Mouse (Mus musculus): ENCODE measurements around the gene Zfp740.
A peak's percentile ranks its signal among the peaks of the same experiment; 100 is the strongest.

The Zfp740 gene

DNA sequence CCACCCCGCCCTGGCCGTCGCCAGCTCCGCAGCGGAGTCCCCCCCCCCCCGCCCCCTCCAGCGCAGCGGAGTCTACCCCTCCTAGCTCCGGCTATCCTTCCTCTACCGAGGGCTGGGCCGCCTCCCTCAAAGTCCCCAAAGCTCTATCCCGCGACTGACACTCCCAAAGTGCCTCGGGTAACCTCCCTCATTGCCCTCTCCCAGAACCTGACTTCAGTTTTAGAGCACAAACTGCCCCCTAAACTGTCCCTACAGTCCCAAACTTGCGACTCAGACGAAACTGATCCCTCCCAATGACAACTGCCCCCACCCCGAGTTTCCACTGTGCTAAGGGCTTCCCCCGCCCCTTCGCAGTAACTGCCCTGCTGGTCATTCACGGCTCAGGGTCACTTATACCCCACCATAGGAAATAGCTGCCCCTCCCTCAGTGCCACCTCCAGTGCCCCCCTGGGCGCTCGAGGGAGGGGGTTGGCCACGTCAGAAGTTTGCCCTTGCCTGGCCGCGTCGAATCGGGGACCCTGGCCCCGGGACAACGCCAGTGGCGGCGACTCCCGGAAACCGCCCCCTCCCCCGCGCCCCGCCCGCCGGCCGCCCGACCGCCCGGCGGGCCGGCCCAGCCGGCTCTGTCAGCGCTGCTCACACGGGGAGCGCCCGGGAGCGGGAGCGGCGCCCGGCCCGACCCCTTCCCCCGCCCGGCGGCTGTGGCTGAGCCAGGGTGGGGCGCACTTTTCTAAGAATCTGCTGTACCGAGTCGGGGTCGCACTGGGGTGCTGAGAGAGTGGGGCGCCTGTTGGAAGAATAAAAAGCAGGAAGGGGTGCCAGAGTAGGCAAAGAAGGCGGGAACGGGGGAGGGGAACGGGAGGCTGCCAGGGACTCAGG lies 44.4 kb downstream of the Zfp740 start:
- Histone ChIP-seq H3K27me3 (ENCODE audit: insufficient read depth, low read length) (no peaks in the 10 kb centered on the region), H3K36me3 (ENCODE audit: insufficient read depth, low read length) (peaks cover 12% of the 10 kb centered on the region; the same call in 1 of the 2 replicates), H3K4me1 (replicated peaks; ENCODE audit: low read depth, low read length) (peaks cover 73% of the 10 kb centered on the region), H3K9me3 (ENCODE audit: low read length) (no peaks in the 10 kb centered on the region), H3K4me3 (replicated peaks; ENCODE audit: low read length) (peak overlapping the region; percentile 94)
- TF ChIP-seq NANOG (IDR thresholded peaks at IDR 0.05; ENCODE audit: borderline replicate concordance, low read length) (no peak), POU5F1 (IDR thresholded peaks at IDR 0.05; ENCODE audit: borderline replicate concordance, low read length) (no peak), CTCF (conservative IDR thresholded peaks at IDR 0.05; ENCODE audit: low read length) (no peak)

DNA sequence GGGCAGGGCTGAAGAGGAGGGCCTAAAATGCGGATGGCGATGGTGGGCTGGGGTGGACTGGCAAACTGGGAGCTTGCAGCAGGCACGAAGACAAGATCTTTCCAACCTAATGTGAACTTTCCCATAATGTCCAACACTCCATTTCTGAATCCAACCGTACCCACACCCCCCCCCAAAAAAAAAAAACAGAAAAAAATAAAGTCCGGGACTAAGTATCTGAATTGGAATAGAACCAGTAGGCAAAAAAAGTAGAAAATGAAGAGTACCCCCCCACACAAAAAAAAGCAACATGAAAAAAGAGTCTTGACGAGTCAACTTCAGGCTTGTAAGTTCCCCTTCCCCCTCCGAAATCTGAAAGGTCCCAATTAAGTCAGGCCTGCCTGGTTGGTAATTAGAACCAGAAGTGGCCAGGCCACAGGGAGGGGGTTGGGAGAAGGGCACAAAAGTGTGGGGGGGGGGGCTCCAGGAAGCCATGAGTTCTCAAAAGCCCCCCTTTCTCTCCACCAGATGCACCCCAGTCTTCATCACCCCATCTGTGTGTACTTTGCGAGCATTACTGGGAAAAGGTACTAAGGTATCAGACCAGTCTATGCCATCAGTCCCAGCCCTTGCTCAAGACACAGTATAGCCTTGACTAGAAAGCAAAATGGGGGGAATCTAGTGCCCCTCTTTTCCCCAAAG lies 45.2 kb downstream of the Zfp740 start:
- Histone ChIP-seq H3K27me3 (ENCODE audit: insufficient read depth, low read length) (no peaks in the 10 kb centered on the region), H3K9me3 (ENCODE audit: low read length) (no peaks in the 10 kb centered on the region), H3K36me3 (ENCODE audit: insufficient read depth, low read length) (peaks cover 12% of the 10 kb centered on the region; the same call in 1 of the 2 replicates), H3K4me3 (replicated peaks; ENCODE audit: low read length) (peak overlapping the region; percentile 94), H3K4me1 (replicated peaks; ENCODE audit: low read depth, low read length) (peaks cover 73% of the 10 kb centered on the region)
- no peak for TF ChIP-seq CTCF (conservative IDR thresholded peaks at IDR 0.05; ENCODE audit: low read length)
- no peak for TF ChIP-seq POU5F1 (IDR thresholded peaks at IDR 0.05; ENCODE audit: borderline replicate concordance, low read length)
- TF ChIP-seq NANOG (IDR thresholded peaks at IDR 0.05; ENCODE audit: borderline replicate concordance, low read length), result no peak

DNA sequence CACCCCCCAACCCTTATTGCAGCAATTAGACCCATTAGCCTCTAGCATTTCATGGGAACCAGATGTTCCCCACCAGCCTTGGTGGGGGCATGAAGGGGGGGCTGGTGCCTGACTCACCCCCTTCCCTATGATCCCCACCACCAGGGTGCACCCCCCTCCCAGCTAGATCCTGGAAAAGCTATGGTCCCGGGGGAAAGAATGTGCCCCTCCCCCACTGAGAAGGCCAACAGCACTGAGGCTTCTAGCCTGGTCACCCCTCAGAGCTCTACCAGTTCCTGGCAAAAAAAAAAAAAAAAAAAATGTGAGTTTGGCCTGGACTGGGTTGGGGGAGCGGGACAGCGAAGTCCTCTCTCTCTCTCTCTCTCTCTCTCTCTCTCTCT lies 45.8 kb downstream of the Zfp740 start:
- Histone ChIP-seq H3K9me3 (ENCODE audit: low read length) (no peaks in the 10 kb centered on the region), H3K4me3 (replicated peaks; ENCODE audit: low read length) (peak overlapping the region; percentile 94), H3K4me1 (replicated peaks; ENCODE audit: low read depth, low read length) (peaks cover 73% of the 10 kb centered on the region), H3K27me3 (ENCODE audit: insufficient read depth, low read length) (no peaks in the 10 kb centered on the region), H3K36me3 (ENCODE audit: insufficient read depth, low read length) (peaks cover 12% of the 10 kb centered on the region; the same call in 1 of the 2 replicates)
- no peak for TF ChIP-seq POU5F1 (IDR thresholded peaks at IDR 0.05; ENCODE audit: borderline replicate concordance, low read length)
- no peak for TF ChIP-seq CTCF (conservative IDR thresholded peaks at IDR 0.05; ENCODE audit: low read length)
- no peak for TF ChIP-seq NANOG (IDR thresholded peaks at IDR 0.05; ENCODE audit: borderline replicate concordance, low read length)

DNA sequence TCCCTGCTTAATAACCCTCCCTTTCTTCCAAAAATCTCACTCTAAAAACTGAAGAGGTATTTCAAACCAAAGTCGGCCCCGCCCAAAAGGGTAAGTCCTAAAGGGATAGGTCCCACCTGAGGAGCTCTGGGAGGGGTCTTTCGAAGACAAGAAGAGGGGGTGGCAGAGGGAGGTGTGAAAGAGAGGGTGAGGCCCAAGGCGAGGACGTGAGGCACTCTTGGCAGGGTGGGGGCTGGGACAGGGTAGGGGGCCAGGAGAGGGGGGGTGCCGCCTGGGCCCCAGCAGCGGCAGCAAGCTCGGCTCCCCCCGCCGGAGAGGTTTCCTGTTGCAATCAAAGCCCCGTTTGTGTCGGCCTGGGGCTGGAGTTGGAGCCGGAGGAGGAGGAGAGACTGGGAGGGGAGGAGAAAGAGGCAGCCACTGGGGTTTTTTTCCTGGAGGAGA lies 46.2 kb downstream of the Zfp740 start:
- TF ChIP-seq POU5F1 (IDR thresholded peaks at IDR 0.05; ENCODE audit: borderline replicate concordance, low read length), result no peak
- no peak for TF ChIP-seq CTCF (conservative IDR thresholded peaks at IDR 0.05; ENCODE audit: low read length)
- no peak for TF ChIP-seq NANOG (IDR thresholded peaks at IDR 0.05; ENCODE audit: borderline replicate concordance, low read length)
- Histone ChIP-seq H3K36me3 (ENCODE audit: insufficient read depth, low read length) (peaks cover 12% of the 10 kb centered on the region; the same call in 1 of the 2 replicates), H3K9me3 (ENCODE audit: low read length) (no peaks in the 10 kb centered on the region), H3K4me3 (replicated peaks; ENCODE audit: low read length) (peak overlapping the region; percentile 94), H3K27me3 (ENCODE audit: insufficient read depth, low read length) (no peaks in the 10 kb centered on the region), H3K4me1 (replicated peaks; ENCODE audit: low read depth, low read length) (peaks cover 73% of the 10 kb centered on the region)

DNA sequence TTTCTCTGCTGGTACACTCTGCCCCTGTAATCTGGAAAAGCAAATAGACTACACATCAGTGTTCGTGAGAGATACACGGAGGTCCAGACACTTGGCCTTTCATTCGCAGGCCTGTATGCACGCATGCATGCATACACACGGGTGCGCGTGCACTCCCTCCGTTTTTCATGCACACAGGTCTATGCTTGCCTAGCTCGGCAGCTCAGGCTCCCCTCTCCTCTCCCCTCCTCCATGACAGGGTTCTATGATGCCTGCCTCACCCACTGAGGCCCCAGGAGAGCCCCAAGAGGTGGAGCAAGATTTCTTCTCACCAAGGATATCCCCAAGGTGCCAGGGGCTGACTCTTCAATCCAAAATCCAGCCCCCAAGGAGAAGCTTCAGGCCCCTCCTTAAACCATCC lies 46.9 kb downstream of the Zfp740 start:
- Histone ChIP-seq H3K4me3 (replicated peaks; ENCODE audit: low read length) (peak overlapping the region; percentile 94), H3K27me3 (ENCODE audit: insufficient read depth, low read length) (no peaks in the 10 kb centered on the region), H3K36me3 (ENCODE audit: insufficient read depth, low read length) (peaks cover 12% of the 10 kb centered on the region; the same call in 1 of the 2 replicates), H3K4me1 (replicated peaks; ENCODE audit: low read depth, low read length) (peaks cover 76% of the 10 kb centered on the region), H3K9me3 (ENCODE audit: low read length) (no peaks in the 10 kb centered on the region)
- TF ChIP-seq NANOG (IDR thresholded peaks at IDR 0.05; ENCODE audit: borderline replicate concordance, low read length) (no peak), POU5F1 (IDR thresholded peaks at IDR 0.05; ENCODE audit: borderline replicate concordance, low read length) (no peak), CTCF (conservative IDR thresholded peaks at IDR 0.05; ENCODE audit: low read length) (no peak)

DNA sequence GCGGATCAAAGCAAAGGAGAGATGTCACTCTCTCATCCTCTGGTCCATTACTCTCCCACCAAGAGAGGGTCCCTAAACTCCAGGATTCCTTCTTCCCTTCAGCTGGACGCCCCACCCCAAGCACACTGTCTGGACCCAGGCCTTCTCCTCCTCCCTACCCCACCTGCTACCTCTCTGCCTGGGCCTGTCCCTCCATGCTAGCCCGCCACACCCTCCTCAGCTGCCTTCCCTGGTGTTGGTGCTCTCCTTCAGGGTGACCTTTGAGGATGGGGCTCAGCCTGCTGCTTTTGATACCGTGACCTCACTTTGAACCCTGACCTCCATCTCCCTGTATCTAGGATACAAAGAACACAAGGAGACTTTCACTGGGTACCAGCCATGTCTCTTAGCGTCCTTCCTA lies 47.5 kb downstream of the Zfp740 start:
- H3K4me1 ChIP-seq (replicated peaks; ENCODE audit: low read depth, low read length), result peaks cover 76% of the 10 kb centered on the region
- 0 out of 2 replicates have a peak, but pooled peaks cover under 1% of the 10 kb centered on the region for H3K27me3 ChIP-seq (ENCODE audit: insufficient read depth, low read length)
- no peaks in the 10 kb centered on the region for H3K9me3 ChIP-seq (ENCODE audit: low read length)
- H3K4me3 ChIP-seq (replicated peaks; ENCODE audit: low read length), result peak overlapping the region; percentile 94
- TF ChIP-seq CTCF (conservative IDR thresholded peaks at IDR 0.05; ENCODE audit: low read length) (no peak), POU5F1 (IDR thresholded peaks at IDR 0.05; ENCODE audit: borderline replicate concordance, low read length) (no peak), NANOG (IDR thresholded peaks at IDR 0.05; ENCODE audit: borderline replicate concordance, low read length) (no peak)
- peaks cover 12% of the 10 kb centered on the region; the same call in 1 of the 2 replicates for H3K36me3 ChIP-seq (ENCODE audit: insufficient read depth, low read length)

DNA sequence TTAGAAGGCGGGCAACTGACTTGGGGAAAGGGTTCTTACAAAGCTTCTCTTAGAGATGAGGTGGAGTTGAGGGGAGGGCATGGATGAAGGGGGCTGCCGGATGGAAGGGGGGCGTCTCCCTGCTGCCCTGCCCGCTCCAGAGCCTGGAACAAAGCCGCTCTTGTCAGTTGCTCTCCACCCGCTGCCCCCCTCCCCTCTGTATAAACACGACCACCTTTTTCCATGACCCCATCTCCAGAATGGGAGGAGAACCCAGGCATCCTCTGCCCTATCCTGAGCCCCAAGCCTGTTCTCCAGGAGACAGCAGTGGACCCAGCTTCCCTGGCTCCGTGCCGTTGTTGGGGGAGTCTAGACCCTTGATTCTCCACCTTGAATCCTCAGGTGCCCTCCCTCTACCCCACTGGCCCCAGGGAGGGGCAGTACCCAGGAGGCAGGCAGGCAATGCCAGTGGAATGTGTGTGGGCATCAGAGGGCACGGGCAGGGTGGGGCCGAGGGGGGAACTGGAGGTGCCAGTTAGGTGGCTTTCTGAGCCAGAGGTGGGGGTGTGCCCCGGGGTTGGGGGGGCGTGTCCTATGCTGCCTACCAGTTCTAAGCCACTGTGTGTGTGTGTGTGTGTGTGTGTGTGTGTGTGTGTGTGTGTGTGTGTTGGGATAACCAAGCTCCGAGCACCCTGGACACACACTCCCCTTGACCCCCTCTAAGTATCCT lies 52.7 kb downstream of the Zfp740 start:
- peak overlapping the region; percentile 81 for H3K4me3 ChIP-seq (replicated peaks; ENCODE audit: low read length)
- TF ChIP-seq NANOG (IDR thresholded peaks at IDR 0.05; ENCODE audit: borderline replicate concordance, low read length) (no peak), CTCF (conservative IDR thresholded peaks at IDR 0.05; ENCODE audit: low read length) (no peak), POU5F1 (IDR thresholded peaks at IDR 0.05; ENCODE audit: borderline replicate concordance, low read length) (no peak)
- H3K4me1 ChIP-seq (replicated peaks; ENCODE audit: low read depth, low read length), result peaks cover 89% of the 10 kb centered on the region
- no peaks in the 10 kb centered on the region for H3K9me3 ChIP-seq (ENCODE audit: low read length)
- peaks cover 25% of the 10 kb centered on the region for H3K27me3 ChIP-seq (ENCODE audit: insufficient read depth, low read length)
- peaks cover 12% of the 10 kb centered on the region; the same call in 1 of the 2 replicates for H3K36me3 ChIP-seq (ENCODE audit: insufficient read depth, low read length)

Data from E14TG2a.4 (cell line).